Mouse (Mus musculus): ENCODE results near the gene Gabrb1. TPM values are rescaled to one million over a fixed set of nuclear protein-coding genes. Genes with fewer than 3 reads are reported as not detected.

Gene Gabrb1
- polyA plus RNA-seq, 1 experiment from 2014 or later: 48.1 TPM

- no peaks in the 10 kb centered on the region for H3K27me3 ChIP-seq (ENCODE audit: control insufficient read depth, insufficient read depth, low read depth, low read length)
- no peaks in the 10 kb centered on the region for H3K36me3 ChIP-seq (ENCODE audit: control insufficient read depth, insufficient read depth, low read length)
- peaks cover 13% of the 10 kb centered on the region for H3K4me1 ChIP-seq (ENCODE audit: control insufficient read depth, insufficient read depth, low read length)
- no peaks in the 10 kb centered on the region for H3K9me3 ChIP-seq (replicated peaks; ENCODE audit: control insufficient read depth, low read length, poor library complexity, severe bottlenecking)
- H3K4me3 ChIP-seq (ENCODE audit: low read depth, low read length): no peak overlapping the region
- no peak overlapping the region for H3K9ac ChIP-seq (ENCODE audit: low read depth, low read length)
- H3K4me2 ChIP-seq (ENCODE audit: low read length): no peak overlapping the region
- H3K27ac ChIP-seq (ENCODE audit: low read length): no peak overlapping the region
- 82% methylated on average over 6 of the region's 6 CpGs for WGBS
- ATAC-seq: no peak
Measured at GRCm38 (mm10) chr5:72170067-72170466, 512.2 kb downstream of the Gabrb1 start.

DNA sequence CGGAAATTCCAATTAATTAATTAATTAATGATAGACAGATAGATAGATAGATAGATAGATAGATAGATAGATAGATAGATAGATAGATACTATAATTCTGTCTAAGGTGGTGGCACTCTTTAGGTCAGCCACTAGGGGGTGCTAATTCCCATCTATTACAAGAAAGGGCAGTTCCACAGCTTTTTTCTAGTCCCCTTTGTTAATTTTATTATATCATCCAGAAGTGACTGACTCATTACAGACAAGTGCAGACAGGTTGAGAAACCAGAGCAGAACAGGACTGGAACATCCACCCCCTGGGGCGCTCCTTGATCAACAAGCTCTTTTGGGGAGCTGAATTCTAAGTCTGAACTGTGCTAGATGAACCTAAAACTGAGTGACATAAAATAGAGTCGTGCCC lies 514.8 kb downstream of the Gabrb1 start:
- no peak for ATAC-seq
- no peaks in the 10 kb centered on the region for H3K36me3 ChIP-seq (ENCODE audit: control insufficient read depth, insufficient read depth, low read length)
- WGBS: 34% methylated on average over 3 of the region's 3 CpGs
- no peaks in the 10 kb centered on the region for H3K9me3 ChIP-seq (replicated peaks; ENCODE audit: control insufficient read depth, low read length, poor library complexity, severe bottlenecking)
- H3K4me3 ChIP-seq (ENCODE audit: low read depth, low read length): no peak overlapping the region
- H3K9ac ChIP-seq (ENCODE audit: low read depth, low read length): no peak overlapping the region
- H3K4me2 ChIP-seq (ENCODE audit: low read length): no peak overlapping the region
- no peaks in the 10 kb centered on the region for H3K4me1 ChIP-seq (ENCODE audit: control insufficient read depth, insufficient read depth, low read length)
- H3K27ac ChIP-seq (ENCODE audit: low read length): no peak overlapping the region
- H3K27me3 ChIP-seq (ENCODE audit: control insufficient read depth, insufficient read depth, low read depth, low read length): no peaks in the 10 kb centered on the region

- WGBS: 72% methylated on average over 1 of the region's 1 CpGs
- no peaks in the 10 kb centered on the region for H3K27me3 ChIP-seq (ENCODE audit: control insufficient read depth, insufficient read depth, low read depth, low read length)
- no peak for ATAC-seq
Measured at GRCm38 (mm10) chr5:72173521-72173920, 515.6 kb downstream of the Gabrb1 start.

GRCm38 (mm10) chr5:72175050-72175449 lies 517.1 kb downstream of the Gabrb1 start:
- Histone ChIP-seq H3K4me1 (ENCODE audit: control insufficient read depth, insufficient read depth, low read length) (no peaks in the 10 kb centered on the region), H3K27me3 (ENCODE audit: control insufficient read depth, insufficient read depth, low read depth, low read length) (no peaks in the 10 kb centered on the region), H3K27ac (ENCODE audit: low read length) (no peak overlapping the region), H3K9me3 (replicated peaks; ENCODE audit: control insufficient read depth, low read length, poor library complexity, severe bottlenecking) (no peaks in the 10 kb centered on the region), H3K9ac (ENCODE audit: low read depth, low read length) (no peak overlapping the region), H3K4me3 (ENCODE audit: low read depth, low read length) (no peak overlapping the region), H3K36me3 (ENCODE audit: control insufficient read depth, insufficient read depth, low read length) (no peaks in the 10 kb centered on the region), H3K4me2 (ENCODE audit: low read length) (peak overlapping the region; percentile 39)
- no peak for ATAC-seq
- 36% methylated on average over 4 of the region's 4 CpGs for WGBS

More at GRCm38 (mm10) chr5:72173521-72173920, 515.6 kb downstream of the Gabrb1 start:
- no peak overlapping the region for H3K9ac ChIP-seq (ENCODE audit: low read depth, low read length)
- H3K4me3 ChIP-seq (ENCODE audit: low read depth, low read length): no peak overlapping the region
- no peaks in the 10 kb centered on the region for H3K36me3 ChIP-seq (ENCODE audit: control insufficient read depth, insufficient read depth, low read length)
- no peak overlapping the region for H3K4me2 ChIP-seq (ENCODE audit: low read length)
- H3K9me3 ChIP-seq (replicated peaks; ENCODE audit: control insufficient read depth, low read length, poor library complexity, severe bottlenecking): no peaks in the 10 kb centered on the region
- H3K27ac ChIP-seq (ENCODE audit: low read length): no peak overlapping the region
- no peaks in the 10 kb centered on the region for H3K4me1 ChIP-seq (ENCODE audit: control insufficient read depth, insufficient read depth, low read length)

GRCm38 (mm10) chr5:72175530-72175929 lies 517.6 kb downstream of the Gabrb1 start:
- H3K27me3 ChIP-seq (ENCODE audit: control insufficient read depth, insufficient read depth, low read depth, low read length): no peaks in the 10 kb centered on the region
- peak overlapping the region; percentile 39 for H3K4me2 ChIP-seq (ENCODE audit: low read length)
- under 1% methylated on average over 7 of the region's 7 CpGs for WGBS
- no peaks in the 10 kb centered on the region for H3K36me3 ChIP-seq (ENCODE audit: control insufficient read depth, insufficient read depth, low read length)
- H3K4me1 ChIP-seq (ENCODE audit: control insufficient read depth, insufficient read depth, low read length): no peaks in the 10 kb centered on the region
- H3K27ac ChIP-seq (ENCODE audit: low read length): no peak overlapping the region
- H3K4me3 ChIP-seq (ENCODE audit: low read depth, low read length): no peak overlapping the region; the same call in 1 of the 2 replicates
- H3K9me3 ChIP-seq (replicated peaks; ENCODE audit: control insufficient read depth, low read length, poor library complexity, severe bottlenecking): no peaks in the 10 kb centered on the region
- H3K9ac ChIP-seq (ENCODE audit: low read depth, low read length): no peak overlapping the region
- peak; percentile 70 for ATAC-seq

DNA sequence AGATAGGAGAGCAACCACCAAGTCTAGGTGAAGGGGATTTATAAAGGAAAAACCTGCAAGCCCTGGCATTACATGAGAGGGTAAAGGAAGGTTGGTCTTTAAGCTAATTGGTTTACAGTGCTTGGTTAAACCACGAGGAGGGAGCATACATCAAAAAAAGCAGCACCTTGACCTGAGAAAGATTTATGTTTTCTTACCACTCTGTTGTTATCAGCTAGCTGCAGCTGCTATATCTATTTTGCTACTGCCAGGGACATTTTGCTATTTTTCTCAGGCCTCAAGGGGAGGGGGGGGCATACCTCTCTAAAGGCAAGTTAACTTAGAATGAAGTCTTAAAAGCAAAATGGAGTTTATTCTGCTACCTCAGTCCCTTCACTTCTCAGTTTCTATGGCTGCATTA lies 523.3 kb downstream of the Gabrb1 start:
- Histone ChIP-seq H3K9ac (ENCODE audit: low read depth, low read length) (no peak overlapping the region), H3K9me3 (replicated peaks; ENCODE audit: control insufficient read depth, low read length, poor library complexity, severe bottlenecking) (no peaks in the 10 kb centered on the region), H3K4me2 (ENCODE audit: low read length) (no peak overlapping the region), H3K4me3 (ENCODE audit: low read depth, low read length) (no peak overlapping the region), H3K4me1 (ENCODE audit: control insufficient read depth, insufficient read depth, low read length) (no peaks in the 10 kb centered on the region), H3K36me3 (ENCODE audit: control insufficient read depth, insufficient read depth, low read length) (no peaks in the 10 kb centered on the region), H3K27ac (ENCODE audit: low read length) (no peak overlapping the region), H3K27me3 (ENCODE audit: control insufficient read depth, insufficient read depth, low read depth, low read length) (no peaks in the 10 kb centered on the region)
- ATAC-seq: no peak
- 62% methylated on average over 1 of the region's 1 CpGs for WGBS

GRCm38 (mm10) chr5:72182804-72183203 lies 524.9 kb downstream of the Gabrb1 start:
- no peaks in the 10 kb centered on the region for H3K9me3 ChIP-seq (replicated peaks; ENCODE audit: control insufficient read depth, low read length, poor library complexity, severe bottlenecking)
- ATAC-seq: no peak
- H3K4me2 ChIP-seq (ENCODE audit: low read length): no peak overlapping the region
- H3K36me3 ChIP-seq (ENCODE audit: control insufficient read depth, insufficient read depth, low read length): no peaks in the 10 kb centered on the region
- H3K9ac ChIP-seq (ENCODE audit: low read depth, low read length): no peak overlapping the region
- 91% methylated on average over 4 of the region's 4 CpGs for WGBS
- no peaks in the 10 kb centered on the region for H3K4me1 ChIP-seq (ENCODE audit: control insufficient read depth, insufficient read depth, low read length)
- no peak overlapping the region for H3K27ac ChIP-seq (ENCODE audit: low read length)
- no peaks in the 10 kb centered on the region for H3K27me3 ChIP-seq (ENCODE audit: control insufficient read depth, insufficient read depth, low read depth, low read length)
- H3K4me3 ChIP-seq (ENCODE audit: low read depth, low read length): no peak overlapping the region

DNA sequence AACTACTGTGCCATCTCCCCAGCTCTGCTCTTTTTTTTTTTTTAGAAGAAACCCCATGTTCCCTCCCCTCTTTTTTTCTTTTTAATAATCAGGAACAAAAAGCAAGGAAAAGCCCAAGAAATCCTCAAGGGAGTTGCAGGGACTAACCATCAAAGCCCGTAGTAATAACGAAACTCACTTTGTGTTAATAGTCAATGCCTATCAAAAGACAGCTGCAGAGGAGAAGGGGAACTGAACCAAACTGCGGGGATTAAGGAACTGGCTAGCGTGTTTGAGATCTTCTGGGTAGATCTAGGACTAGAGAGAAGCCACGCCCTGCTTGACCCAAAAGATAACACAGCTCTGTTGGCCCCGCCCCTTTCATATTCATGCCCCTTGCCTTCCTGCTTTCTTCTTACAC lies 526.0 kb downstream of the Gabrb1 start:
- Histone ChIP-seq H3K27me3 (ENCODE audit: control insufficient read depth, insufficient read depth, low read depth, low read length) (no peaks in the 10 kb centered on the region), H3K4me1 (ENCODE audit: control insufficient read depth, insufficient read depth, low read length) (no peaks in the 10 kb centered on the region), H3K9ac (ENCODE audit: low read depth, low read length) (no peak overlapping the region), H3K4me2 (ENCODE audit: low read length) (no peak overlapping the region), H3K27ac (ENCODE audit: low read length) (no peak overlapping the region), H3K4me3 (ENCODE audit: low read depth, low read length) (no peak overlapping the region), H3K36me3 (ENCODE audit: control insufficient read depth, insufficient read depth, low read length) (no peaks in the 10 kb centered on the region), H3K9me3 (replicated peaks; ENCODE audit: control insufficient read depth, low read length, poor library complexity, severe bottlenecking) (no peaks in the 10 kb centered on the region)
- WGBS: 78% methylated on average over 6 of the region's 6 CpGs
- no peak for ATAC-seq

DNA sequence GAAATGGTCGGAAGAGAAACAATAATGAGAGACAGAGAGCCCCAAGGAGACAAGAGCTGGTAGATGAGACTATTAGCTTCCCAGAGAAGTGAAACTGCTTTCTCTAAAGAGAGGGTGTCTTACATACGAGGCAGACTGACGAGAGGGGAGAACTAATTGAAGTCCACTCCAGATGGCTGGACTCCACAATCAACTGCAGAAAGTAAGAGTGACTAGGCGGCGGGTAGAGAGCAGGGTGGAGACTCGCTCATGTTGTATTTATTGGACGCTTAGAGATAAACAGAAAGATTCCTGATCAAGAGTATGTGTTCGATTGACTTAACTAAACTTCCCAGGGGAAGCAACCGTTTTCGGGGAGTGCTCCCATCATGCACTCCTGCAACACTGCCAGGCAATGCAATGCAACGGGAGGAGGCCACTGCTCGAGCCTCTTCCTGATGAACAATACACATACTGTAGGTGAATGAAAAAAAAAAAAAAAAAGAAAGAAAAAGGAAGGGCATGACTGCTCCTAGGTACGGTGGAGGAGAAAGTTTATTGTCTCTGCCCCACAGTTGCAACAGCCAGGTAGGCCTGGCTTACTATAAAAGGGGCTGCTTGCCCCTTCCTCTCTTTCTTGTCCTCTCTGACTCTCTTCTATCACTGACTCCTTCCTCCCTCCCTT lies 526.7 kb downstream of the Gabrb1 start:
- ATAC-seq: no peak
- H3K9me3 ChIP-seq (replicated peaks; ENCODE audit: control insufficient read depth, low read length, poor library complexity, severe bottlenecking): no peaks in the 10 kb centered on the region
- 85% methylated on average over 13 of the region's 13 CpGs for WGBS

More for the DNA sequence above, 526.7 kb downstream of the Gabrb1 start:
- Histone ChIP-seq H3K36me3 (ENCODE audit: control insufficient read depth, insufficient read depth, low read length) (no peaks in the 10 kb centered on the region), H3K4me1 (ENCODE audit: control insufficient read depth, insufficient read depth, low read length) (no peaks in the 10 kb centered on the region), H3K4me2 (ENCODE audit: low read length) (no peak overlapping the region), H3K27me3 (ENCODE audit: control insufficient read depth, insufficient read depth, low read depth, low read length) (no peaks in the 10 kb centered on the region), H3K4me3 (ENCODE audit: low read depth, low read length) (no peak overlapping the region), H3K27ac (ENCODE audit: low read length) (no peak overlapping the region), H3K9ac (ENCODE audit: low read depth, low read length) (no peak overlapping the region)
